Mouse (Mus musculus) small intestine, adult 2 months (tissue): Measurements from ENCODE around the gene Gcsh.

Experiments
- CTCF ChIP-seq: fragments of 200-500 bp; IDR thresholded peaks from 2 replicates; pipeline ENCODE4 v1.5.1; 2012; ENCODE audit warnings: low read depth, mild to moderate bottlenecking, control low read depth, inconsistent platforms, low read length, moderate library complexity, mixed read lengths; ENCODE audit not compliant: insufficient replicate concordance, insufficient read length; ENCODE audit errors: extremely low read depth
- POLR2A ChIP-seq: fragments of 200-500 bp; IDR thresholded peaks from 2 replicates; pipeline ENCODE4 v1.6.1; 2012; ENCODE audit warnings: low read depth, mild to moderate bottlenecking, control low read depth, inconsistent platforms, low read length, moderate library complexity

GRCm38 (mm10) chr8:116943555-116944384 lies 49.6 kb downstream of the Gcsh start:
- TF ChIP-seq CTCF (no peak), POLR2A (no peak)
